Mouse (Mus musculus) urinary bladder, postnatal 36 days (tissue): ENCODE results near the gene Rgn.

Experiments
- DNase-seq, 2 experiments: peaks; one replicate each; pipeline ENCODE4 v3.0.0; 2022; ENCODE audit warnings: low spot score in 2 of 2, mixed read lengths in 1 of 2

Gene Rgn

GRCm38 (mm10) chrX:20549532-20549931 lies at the start of gene Rgn:
Rgn (plus strand) TSS chrX:20549787.
- no peak for DNase-seq

GRCm38 (mm10) chrX:20520290-20520939 lies 29.2 kb upstream of the Rgn start:
- DNase-seq, result no peak

GRCm38 (mm10) chrX:20521578-20521977 lies 28.0 kb upstream of the Rgn start:
- no peak for DNase-seq

GRCm38 (mm10) chrX:20532621-20533020 lies 17.0 kb upstream of the Rgn start:
- no peak for DNase-seq

- DNase-seq, result no peak
Measured at GRCm38 (mm10) chrX:20543867-20544266, 5.7 kb upstream of the Rgn start.

GRCm38 (mm10) chrX:20547609-20548008 lies 2.0 kb upstream of the Rgn start:
- peak in 1 of 2 experiments; percentile 20 for DNase-seq

GRCm38 (mm10) chrX:20548011-20548879 lies 1.3 kb upstream of the Rgn start:
- DNase-seq, result peak in 1 of 2 experiments; percentile 5

- DNase-seq, result no peak
Measured at GRCm38 (mm10) chrX:20548880-20549440, 627 bp upstream of the Rgn start.

GRCm38 (mm10) chrX:20552199-20552598 lies 2.6 kb downstream of the Rgn start:
- no peak for DNase-seq

- no peak for DNase-seq
Measured at GRCm38 (mm10) chrX:20561846-20562245, 12.3 kb downstream of the Rgn start.

GRCm38 (mm10) chrX:20563941-20564340 lies 14.4 kb downstream of the Rgn start:
- no peak for DNase-seq

GRCm38 (mm10) chrX:20571024-20571423 lies 21.4 kb downstream of the Rgn start:
- peak in 1 of 2 experiments; percentile 3 for DNase-seq

- DNase-seq, result no peak
Measured at GRCm38 (mm10) chrX:20572683-20573082, 23.1 kb downstream of the Rgn start.

GRCm38 (mm10) chrX:20573927-20574326 lies 24.3 kb downstream of the Rgn start:
- no peak for DNase-seq

GRCm38 (mm10) chrX:20587968-20588367 lies 38.4 kb downstream of the Rgn start:
- DNase-seq, result no peak

- no peak for DNase-seq
Measured at GRCm38 (mm10) chrX:20608500-20608899, 58.9 kb downstream of the Rgn start.
